Mouse (Mus musculus): Measurements from ENCODE around the gene Riok1. TPM values are rescaled to one million over a fixed set of nuclear protein-coding genes. Genes with fewer than 3 reads are reported as not detected.

Gene Riok1
- polyA plus RNA-seq, 1 experiment from 2014 or later, result 24.5 TPM

DNA sequence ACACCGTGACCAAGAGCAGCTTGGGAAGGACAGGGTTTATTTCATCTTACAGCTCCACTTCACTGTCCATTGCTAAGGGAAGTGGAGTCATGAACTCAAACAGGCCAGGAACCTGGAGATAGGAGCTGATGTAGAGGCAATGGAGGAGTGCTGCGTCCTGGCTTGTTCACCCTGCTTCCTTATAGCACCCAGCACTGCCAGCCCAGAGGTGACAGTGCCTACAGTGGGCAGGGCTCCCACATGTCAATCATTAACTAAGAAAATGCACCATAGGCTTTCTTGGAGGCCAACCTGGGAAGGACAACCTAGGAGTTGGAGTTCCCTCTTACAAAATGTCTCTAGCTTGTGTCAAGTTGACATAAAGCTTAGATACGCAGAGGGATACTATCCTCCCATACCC lies 51.2 kb downstream of the Riok1 start:
- TF ChIP-seq CTCF (IDR thresholded peaks at IDR 0.05), result no peak
- no peaks in the 10 kb centered on the region for H3K27me3 ChIP-seq
- ChIA-PET CTCF (no interaction called here), POLR2A (interaction anchor here (0.6 kb wide), 1 partner anchor 253 kb away, joined by 3 read pairs; no protein-coding TSS in a partner anchor)
- in situ Hi-C loops (cut with MboI; ENCODE audit: low pct_unique_long_range_greater_than_20kb), result no loop called here
- DNase-seq (ENCODE audit: low read depth, low spot score) (no peak), ATAC-seq (no peak)

DNA sequence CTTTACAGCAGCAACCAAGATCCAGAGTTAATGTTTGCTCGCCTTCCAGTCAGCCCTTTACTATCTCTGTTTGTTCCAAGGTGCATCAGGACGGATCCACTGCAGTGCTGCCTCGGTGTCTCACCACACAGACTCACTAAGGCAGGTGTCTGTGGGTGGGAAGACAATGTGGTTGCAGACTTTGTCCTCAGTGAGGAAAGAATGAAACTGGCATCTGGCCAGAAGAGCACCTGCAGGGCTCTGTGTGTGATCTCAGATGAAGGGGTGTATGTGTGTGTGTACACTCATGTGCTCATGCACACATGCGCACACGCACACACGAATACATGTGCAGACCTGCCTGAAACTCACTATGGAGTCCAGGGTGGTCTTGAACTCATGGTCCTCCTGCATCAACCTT lies 52.7 kb downstream of the Riok1 start:
- no peaks in the 10 kb centered on the region for H3K27me3 ChIP-seq

DNA sequence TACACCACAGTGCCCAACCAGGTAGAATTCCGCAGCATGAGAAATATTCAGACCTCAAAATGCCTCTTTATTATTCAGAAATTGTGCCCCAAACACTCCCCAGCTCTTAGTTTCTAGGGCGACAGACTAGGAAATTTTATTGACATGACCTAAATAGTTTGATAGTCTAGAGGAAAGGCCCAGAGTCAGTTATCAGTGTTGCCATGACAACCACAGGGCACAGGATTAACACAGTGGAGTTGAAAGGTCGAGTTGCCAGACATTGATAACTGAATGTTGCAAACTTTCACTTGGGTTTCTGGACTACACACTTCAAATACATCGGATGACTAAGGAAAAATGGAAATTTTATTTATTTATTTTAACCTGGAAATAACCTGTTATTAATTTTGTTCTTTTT lies 53.1 kb downstream of the Riok1 start:
- no peak for TF ChIP-seq CTCF (IDR thresholded peaks at IDR 0.05)
- H3K27me3 ChIP-seq, result no peaks in the 10 kb centered on the region
- in situ Hi-C loops (cut with MboI; ENCODE audit: low pct_unique_long_range_greater_than_20kb), result no loop called here
- ChIA-PET POLR2A (no interaction called here), CTCF (no interaction called here)
- DNase-seq (ENCODE audit: low read depth, low spot score) (no peak), ATAC-seq (no peak)

More for the DNA sequence above, 52.7 kb downstream of the Riok1 start:
- POLR2A ChIA-PET, result no interaction called here
- in situ Hi-C loops (cut with MboI; ENCODE audit: low pct_unique_long_range_greater_than_20kb), result no loop called here
- no peak for ATAC-seq
- no peak for DNase-seq (ENCODE audit: low read depth, low spot score)
- CTCF ChIA-PET, result no interaction called here
- TF ChIP-seq CTCF (IDR thresholded peaks at IDR 0.05), result no peak

DNA sequence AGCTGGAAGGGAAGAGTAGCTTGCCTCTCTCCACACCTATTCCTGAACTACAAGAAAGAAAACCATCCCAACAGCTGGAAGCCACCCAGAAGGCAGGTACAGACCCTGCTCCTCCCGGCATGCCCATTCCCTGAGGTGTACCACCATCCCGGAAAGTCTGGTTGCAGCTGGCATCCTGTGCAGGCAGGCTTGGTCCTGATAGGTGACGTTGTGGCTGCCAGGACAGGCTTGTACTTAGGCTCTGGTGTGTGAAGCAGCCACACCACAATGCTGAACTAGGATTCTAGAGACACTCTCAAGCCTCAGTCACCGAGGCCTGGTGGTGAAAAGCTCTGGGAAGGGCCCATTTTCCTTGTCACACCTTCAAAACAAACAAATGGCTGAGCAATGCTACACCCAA lies 59.4 kb downstream of the Riok1 start:
- TF ChIP-seq CTCF (IDR thresholded peaks at IDR 0.05), result no peak
- in situ Hi-C loops (cut with MboI; ENCODE audit: low pct_unique_long_range_greater_than_20kb), result no loop called here
- CTCF ChIA-PET, result interaction anchor here (1.1 kb wide), 1 partner anchor 13 kb away, joined by 3 read pairs; no protein-coding TSS in a partner anchor

DNA sequence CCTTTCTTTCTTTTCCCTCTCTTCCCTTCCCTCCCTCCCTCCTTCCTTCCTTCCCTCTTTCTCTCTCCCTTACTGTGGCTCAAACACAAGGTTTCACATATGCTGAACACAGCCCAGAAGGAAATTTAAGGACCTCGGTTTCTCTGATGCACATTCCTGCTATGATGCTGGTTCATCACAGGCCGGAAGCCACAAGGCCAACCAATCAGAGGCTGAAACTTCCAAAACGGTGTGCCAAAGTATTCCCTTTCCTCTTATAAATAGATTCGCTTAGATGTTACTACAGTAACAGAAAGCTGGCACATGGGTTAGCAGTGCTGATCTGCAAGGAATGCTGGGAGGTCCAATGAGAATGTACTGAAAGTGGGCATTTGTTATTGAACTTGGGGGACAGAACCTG lies 66.6 kb downstream of the Riok1 start:
- in situ Hi-C loops (cut with MboI; ENCODE audit: low pct_unique_long_range_greater_than_20kb), result no loop called here
- ChIA-PET CTCF (no interaction called here), POLR2A (no interaction called here)
- ATAC-seq (no peak), DNase-seq (ENCODE audit: low read depth, low spot score) (no peak)
- no peak for TF ChIP-seq CTCF (IDR thresholded peaks at IDR 0.05)
- H3K27me3 ChIP-seq, result peaks cover 4% of the 10 kb centered on the region

More for the DNA sequence above, 59.4 kb downstream of the Riok1 start:
- POLR2A ChIA-PET, result no interaction called here
- H3K27me3 ChIP-seq, result no peaks in the 10 kb centered on the region
- ATAC-seq, result no peak
- no peak for DNase-seq (ENCODE audit: low read depth, low spot score)

DNA sequence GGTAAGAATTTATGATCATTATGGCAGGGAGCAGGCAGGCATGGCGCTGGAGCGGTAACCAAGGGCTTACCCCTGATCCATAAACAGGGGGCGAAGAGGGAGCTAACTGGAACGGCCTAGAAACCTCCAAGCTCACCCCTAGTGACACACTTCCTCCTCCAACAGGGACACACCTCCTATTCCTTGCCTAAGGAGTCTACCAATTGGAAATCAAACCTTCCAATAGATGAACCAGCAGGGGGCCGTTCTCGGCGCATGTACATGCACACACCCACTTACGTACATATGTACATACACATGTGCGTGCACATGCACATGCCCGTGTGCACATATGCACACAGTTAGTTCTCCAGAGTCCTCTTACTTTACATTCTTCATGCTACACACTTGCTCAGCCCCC lies 67.7 kb downstream of the Riok1 start:
- in situ Hi-C loops (cut with MboI; ENCODE audit: low pct_unique_long_range_greater_than_20kb), result no loop called here
- ChIA-PET POLR2A (no interaction called here), CTCF (no interaction called here)
- no peak for TF ChIP-seq CTCF (IDR thresholded peaks at IDR 0.05)
- DNase-seq (ENCODE audit: low read depth, low spot score), result no peak
- no peak for ATAC-seq
- peaks cover 4% of the 10 kb centered on the region for H3K27me3 ChIP-seq

DNA sequence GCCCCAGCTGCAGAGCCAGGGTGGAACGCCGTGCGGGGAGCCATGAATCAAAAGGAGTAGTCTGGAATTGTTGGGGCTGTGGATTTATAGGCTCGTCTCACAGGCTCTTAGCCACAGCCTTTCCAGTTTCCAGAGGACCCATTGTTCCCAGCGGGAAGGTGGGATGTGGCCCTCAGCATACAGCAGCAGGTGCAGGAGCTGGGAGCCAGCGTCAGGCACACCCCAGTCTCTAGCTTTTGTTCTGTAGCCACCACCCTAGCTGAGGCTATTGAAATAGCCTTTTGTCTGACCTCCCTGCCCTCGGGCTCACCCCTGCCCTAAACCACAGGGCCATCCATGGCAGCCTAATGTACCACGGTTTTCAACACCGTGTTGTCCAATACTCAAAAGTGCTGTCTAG lies 72.3 kb downstream of the Riok1 start:
- POLR2A ChIA-PET, result no interaction called here
- CTCF ChIA-PET, result no interaction called here
- in situ Hi-C loops (cut with MboI; ENCODE audit: low pct_unique_long_range_greater_than_20kb), result no loop called here
- no peak for TF ChIP-seq CTCF (IDR thresholded peaks at IDR 0.05)
- DNase-seq (ENCODE audit: low read depth, low spot score), result no peak
- no peak for ATAC-seq
- H3K27me3 ChIP-seq, result peaks cover 4% of the 10 kb centered on the region

Other genes starting within 250 kb of the Riok1 start
- 95.7 TPM for gene Ssr1, start 42.8 kb upstream of the Riok1 start, polyA plus RNA-seq (2021)
- gene Cage1, start 74 bp downstream of the Riok1 start, polyA plus RNA-seq (2021), result 3.0 TPM
- gene Dsp, start 114.3 kb downstream of the Riok1 start, polyA plus RNA-seq (2021), result 0.35 TPM
- gene Snrnp48, start 167.9 kb downstream of the Riok1 start, polyA plus RNA-seq (2021), result 38.3 TPM